Mouse (Mus musculus): ENCODE measurements at regions not wholly inside any gene's neighbourhood (a gene's known extent, or its start where the extent isn't known, plus 50 kb on each side); places are given as distances from the start of the nearest gene placed in this dataset.

DNA sequence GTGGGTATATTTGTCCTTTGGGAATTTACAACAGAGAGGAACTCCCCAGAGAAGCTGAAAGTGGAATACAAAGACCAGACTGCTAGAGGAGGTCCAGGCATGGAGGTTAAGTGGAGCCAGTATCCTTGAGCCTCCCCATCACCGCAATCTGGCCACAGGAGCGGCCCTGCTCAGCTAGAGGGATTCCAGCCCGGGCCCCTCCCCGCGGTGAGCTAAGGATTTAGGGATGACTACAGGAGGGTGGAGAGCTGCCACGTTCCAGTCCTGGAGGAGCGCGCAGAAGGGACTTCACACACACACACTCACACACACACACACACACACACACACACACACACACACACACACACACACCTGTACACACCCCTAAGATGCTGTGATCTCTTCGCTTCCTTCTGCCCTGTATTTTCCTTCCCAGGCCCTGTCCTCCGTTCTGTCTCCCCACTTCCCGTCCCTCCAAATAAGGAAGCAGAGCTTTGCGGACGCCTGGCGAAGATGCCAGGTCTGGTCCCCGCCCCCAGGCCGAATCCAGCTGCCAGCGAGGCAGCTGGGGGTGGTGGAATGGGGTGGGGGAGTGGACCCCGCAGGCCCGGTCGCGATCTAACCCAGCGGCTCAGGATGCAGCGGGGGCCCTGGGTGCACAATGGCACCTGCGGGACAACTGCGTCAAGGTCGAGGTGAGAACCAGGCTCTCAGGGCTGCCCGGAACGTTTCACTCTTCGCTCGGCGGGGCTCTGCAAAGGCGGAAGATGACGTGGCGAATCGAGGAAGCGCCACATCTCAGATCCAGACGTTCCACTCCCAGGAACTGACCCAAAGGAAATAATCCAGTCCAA, 105.3 kb upstream of the Mgme1 start:
- Histone ChIP-seq H3K4me2 (peak overlapping the region; percentile 72), H3K9me3 (ENCODE audit: control insufficient read depth, low read length) (no peaks in the 10 kb centered on the region), H3K9ac (ENCODE audit: low read depth, low read length) (peak overlapping the region; percentile 64), H3K36me3 (ENCODE audit: control insufficient read depth, insufficient read depth, low read length) (no peaks in the 10 kb centered on the region), H3K27ac (ENCODE audit: low read depth, low read length) (peak overlapping the region; percentile 63), H3K4me1 (replicated peaks; ENCODE audit: control insufficient read depth, insufficient read depth, low read length) (peaks cover 13% of the 10 kb centered on the region), H3K4me3 (ENCODE audit: low read depth, low read length) (peak overlapping the region; percentile 60), H3K27me3 (replicated peaks; ENCODE audit: control insufficient read depth, insufficient read depth, low read length) (no peaks in the 10 kb centered on the region)
- WGBS, result 3% methylated on average over 37 of the region's 37 CpGs
- ATAC-seq (replicated peaks; ENCODE audit: low FRiP score) (peak; percentile 64), DNase-seq (ENCODE audit: low spot score) (peak; percentile 78)

DNA sequence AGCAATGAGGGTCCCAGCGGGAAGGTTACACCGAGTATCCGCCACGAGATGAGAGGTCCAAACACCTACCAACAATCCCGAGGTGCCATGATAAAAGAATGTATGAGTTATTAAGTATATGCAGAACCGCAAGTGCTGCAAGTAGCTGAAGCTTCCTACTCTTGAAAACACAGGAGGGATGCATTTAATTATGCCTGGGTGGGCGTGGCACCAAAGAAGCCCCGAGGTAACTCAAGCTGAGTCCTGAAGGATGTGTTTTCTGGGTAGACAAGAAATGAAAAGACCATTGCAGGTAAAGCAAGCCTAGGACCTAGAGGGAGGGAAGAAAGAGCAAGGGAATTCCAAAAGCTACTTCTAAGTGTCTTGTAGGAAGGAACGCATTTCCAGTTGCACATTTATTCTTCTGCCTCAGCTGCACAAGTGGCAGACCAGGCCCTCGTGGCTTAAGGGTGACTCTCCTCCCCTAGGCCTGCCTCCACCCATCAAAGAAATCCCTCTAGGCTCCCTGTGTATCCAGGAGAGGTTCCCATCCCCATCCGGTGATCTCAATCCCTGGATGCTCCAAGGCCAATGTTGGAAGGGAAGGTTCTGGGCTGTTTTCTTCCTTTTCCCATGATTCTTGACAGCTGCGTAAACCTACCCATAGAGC, 104.2 kb upstream of the Mgme1 start:
- Histone ChIP-seq H3K9ac (ENCODE audit: low read depth, low read length) (peak overlapping the region; percentile 28; the same call in 1 of the 2 replicates), H3K27me3 (replicated peaks; ENCODE audit: control insufficient read depth, insufficient read depth, low read length) (no peaks in the 10 kb centered on the region), H3K27ac (ENCODE audit: low read depth, low read length) (peak overlapping the region; percentile 42; the same call in 1 of the 2 replicates), H3K9me3 (ENCODE audit: control insufficient read depth, low read length) (no peaks in the 10 kb centered on the region), H3K4me3 (ENCODE audit: low read depth, low read length) (peak overlapping the region; percentile 60), H3K36me3 (ENCODE audit: control insufficient read depth, insufficient read depth, low read length) (no peaks in the 10 kb centered on the region), H3K4me2 (peak overlapping the region; percentile 72), H3K4me1 (replicated peaks; ENCODE audit: control insufficient read depth, insufficient read depth, low read length) (0 out of 2 replicates have a peak, but pooled peaks cover 7% of the 10 kb centered on the region)
- 38% methylated on average over 12 of the region's 12 CpGs for WGBS
- no peak for DNase-seq (ENCODE audit: low spot score)
- no peak for ATAC-seq (replicated peaks; ENCODE audit: low FRiP score)

DNA sequence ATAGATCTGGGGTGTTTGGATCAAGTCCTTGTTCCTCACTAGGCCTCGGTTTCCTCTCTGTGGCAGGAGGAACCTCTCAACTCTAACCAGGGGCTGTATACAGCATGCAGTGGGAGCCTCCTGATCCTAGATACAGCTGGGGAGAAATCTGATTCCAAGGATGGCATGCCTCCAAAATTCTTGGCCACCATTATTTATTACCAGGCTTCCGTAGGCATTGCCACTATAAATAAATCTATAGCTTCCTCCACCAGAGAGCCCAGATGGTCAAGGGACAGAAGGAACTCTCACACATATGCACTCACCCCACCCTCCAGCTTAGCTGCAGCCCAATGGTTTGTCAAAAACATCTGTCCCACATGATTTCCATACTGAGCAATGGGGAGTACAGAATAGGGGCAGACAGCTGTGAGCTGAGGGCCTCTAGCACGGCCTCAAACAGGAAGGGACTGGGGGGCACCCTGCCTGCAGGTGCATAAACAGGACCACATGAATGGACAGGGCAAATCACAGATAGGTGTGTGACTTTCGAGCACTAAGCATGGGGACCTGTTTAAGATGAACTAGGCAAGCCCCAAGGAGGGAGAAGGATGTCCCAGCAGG, 100.8 kb upstream of the Mgme1 start:
- Histone ChIP-seq H3K27ac (ENCODE audit: low read depth, low read length) (no peak overlapping the region), H3K27me3 (replicated peaks; ENCODE audit: control insufficient read depth, insufficient read depth, low read length) (no peaks in the 10 kb centered on the region), H3K36me3 (ENCODE audit: control insufficient read depth, insufficient read depth, low read length) (no peaks in the 10 kb centered on the region), H3K9ac (ENCODE audit: low read depth, low read length) (no peak overlapping the region), H3K9me3 (ENCODE audit: control insufficient read depth, low read length) (no peaks in the 10 kb centered on the region), H3K4me3 (ENCODE audit: low read depth, low read length) (no peak overlapping the region), H3K4me2 (no peak overlapping the region), H3K4me1 (replicated peaks; ENCODE audit: control insufficient read depth, insufficient read depth, low read length) (peaks cover 19% of the 10 kb centered on the region)
- 73% methylated on average over 4 of the region's 4 CpGs for WGBS
- DNase-seq (ENCODE audit: low spot score) (no peak), ATAC-seq (replicated peaks; ENCODE audit: low FRiP score) (no peak)

DNA sequence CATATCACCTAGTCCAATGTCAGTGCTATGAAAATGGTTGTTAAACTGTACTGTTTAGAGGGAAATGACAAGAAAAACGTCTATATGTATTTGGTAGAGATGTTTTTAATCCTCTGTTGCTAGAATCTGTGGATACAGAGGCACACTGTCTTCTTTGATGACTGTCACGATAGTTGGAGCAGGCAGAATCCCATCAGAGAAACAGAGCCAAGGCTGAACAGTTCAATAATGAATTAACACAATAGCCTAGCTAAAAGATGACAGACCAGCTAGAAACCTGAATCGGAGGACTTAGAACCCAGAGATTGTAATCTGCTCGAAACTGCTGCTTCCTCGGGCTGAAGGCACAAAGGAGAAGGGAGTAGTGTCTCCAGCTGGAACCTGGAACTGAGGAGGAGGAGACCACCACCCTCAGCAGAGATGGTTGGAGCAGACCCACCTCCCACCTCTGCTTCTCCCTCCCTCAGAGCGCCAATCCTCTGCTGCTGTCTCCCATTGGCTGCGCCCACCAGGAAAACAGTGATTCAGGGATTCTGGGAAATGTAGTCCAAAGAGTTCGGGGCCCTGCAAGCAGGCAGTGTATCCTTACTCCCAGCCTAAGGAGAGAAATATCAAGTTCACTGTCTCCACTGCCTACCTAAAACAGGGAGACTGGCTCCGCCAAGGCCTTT, 98.2 kb upstream of the Mgme1 start:
- DNase-seq (ENCODE audit: low spot score) (no peak), ATAC-seq (replicated peaks; ENCODE audit: low FRiP score) (peak; percentile 56)
- no peak overlapping the region for H3K9ac ChIP-seq (ENCODE audit: low read depth, low read length)
- H3K4me3 ChIP-seq (ENCODE audit: low read depth, low read length), result peak overlapping the region; percentile 30
- no peaks in the 10 kb centered on the region for H3K27me3 ChIP-seq (replicated peaks; ENCODE audit: control insufficient read depth, insufficient read depth, low read length)
- peak overlapping the region; percentile 57 for H3K4me2 ChIP-seq
- no peak overlapping the region for H3K27ac ChIP-seq (ENCODE audit: low read depth, low read length)
- H3K36me3 ChIP-seq (ENCODE audit: control insufficient read depth, insufficient read depth, low read length), result no peaks in the 10 kb centered on the region
- no peaks in the 10 kb centered on the region for H3K9me3 ChIP-seq (ENCODE audit: control insufficient read depth, low read length)
- 26% methylated on average over 9 of the region's 9 CpGs for WGBS
- peaks cover 19% of the 10 kb centered on the region for H3K4me1 ChIP-seq (replicated peaks; ENCODE audit: control insufficient read depth, insufficient read depth, low read length)

DNA sequence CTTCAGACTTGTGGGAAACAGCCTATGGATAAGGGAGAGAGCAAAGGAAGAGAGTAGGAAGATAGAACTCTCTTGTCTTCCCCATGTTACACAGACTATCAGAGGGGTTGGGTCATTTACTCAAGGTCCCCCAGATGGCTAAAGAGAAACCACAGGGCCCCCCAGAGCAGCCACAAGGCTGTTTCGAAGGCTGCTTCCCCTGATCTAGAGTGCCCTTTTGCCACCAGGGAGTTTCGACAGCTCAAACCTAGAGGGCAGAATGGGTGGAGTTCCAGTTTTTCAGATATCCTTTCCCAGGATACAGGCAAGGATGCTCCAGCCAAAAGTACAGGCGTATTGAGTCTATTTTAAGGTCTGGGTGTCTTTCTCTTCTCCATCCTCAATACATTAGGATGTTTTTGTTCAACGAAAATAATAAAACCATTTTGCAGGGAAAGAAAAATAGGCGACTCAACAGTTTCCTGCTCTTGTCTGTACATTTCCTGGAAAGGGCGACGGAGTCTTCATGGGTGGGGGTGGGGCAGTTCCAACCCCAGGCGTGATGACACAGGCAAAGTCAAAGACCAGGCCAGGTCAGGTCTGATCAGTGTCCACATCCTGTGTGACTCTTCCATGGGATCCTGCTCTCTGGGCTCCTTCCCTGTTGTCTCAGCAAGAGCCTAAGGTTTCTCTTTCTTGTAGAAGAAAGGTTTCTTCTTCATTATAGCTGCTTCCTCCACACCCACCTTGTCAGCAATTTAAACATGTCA, 96.9 kb upstream of the Mgme1 start:
- H3K27me3 ChIP-seq (replicated peaks; ENCODE audit: control insufficient read depth, insufficient read depth, low read length), result no peaks in the 10 kb centered on the region
- DNase-seq (ENCODE audit: low spot score), result no peak
- H3K4me2 ChIP-seq, result no peak overlapping the region
- H3K4me3 ChIP-seq (ENCODE audit: low read depth, low read length), result no peak overlapping the region
- no peak overlapping the region for H3K9ac ChIP-seq (ENCODE audit: low read depth, low read length)
- H3K27ac ChIP-seq (ENCODE audit: low read depth, low read length), result no peak overlapping the region
- no peaks in the 10 kb centered on the region for H3K36me3 ChIP-seq (ENCODE audit: control insufficient read depth, insufficient read depth, low read length)
- 48% methylated on average over 8 of the region's 8 CpGs for WGBS
- ATAC-seq (replicated peaks; ENCODE audit: low FRiP score), result no peak
- H3K4me1 ChIP-seq (replicated peaks; ENCODE audit: control insufficient read depth, insufficient read depth, low read length), result peaks cover 29% of the 10 kb centered on the region
- no peaks in the 10 kb centered on the region for H3K9me3 ChIP-seq (ENCODE audit: control insufficient read depth, low read length)

DNA sequence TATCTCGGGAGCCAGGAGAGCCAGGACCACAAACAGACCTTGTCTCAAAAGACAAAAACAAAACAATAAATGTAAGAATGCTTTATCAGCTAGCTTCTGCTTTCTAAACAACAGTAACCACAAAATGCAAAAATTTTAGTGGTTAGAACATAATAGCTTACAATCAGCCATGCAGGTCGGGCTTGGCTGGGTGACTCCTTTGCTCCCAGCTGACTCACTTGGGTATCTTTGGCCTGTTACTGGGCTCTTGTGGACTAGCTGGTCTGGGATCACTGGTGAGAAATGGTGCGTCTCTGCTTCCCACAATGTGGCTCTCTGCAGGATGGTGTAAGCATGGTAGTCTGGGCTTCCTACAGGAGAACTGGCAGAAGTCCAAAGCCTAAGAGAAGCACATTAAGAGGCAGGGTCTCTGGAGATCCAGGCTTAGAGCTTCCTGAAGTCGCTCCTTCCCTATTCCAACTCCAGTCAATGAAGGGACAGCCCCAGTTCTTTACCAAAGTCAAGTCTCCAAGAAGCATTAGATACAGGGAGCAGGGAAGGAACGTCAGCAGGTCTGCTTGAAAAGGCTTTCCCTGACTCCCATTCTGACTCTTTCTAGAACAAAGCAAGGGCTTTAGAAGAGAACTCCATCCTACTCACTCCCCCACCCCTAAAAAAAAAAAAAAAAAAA, 96.0 kb upstream of the Mgme1 start:
- no peaks in the 10 kb centered on the region for H3K9me3 ChIP-seq (ENCODE audit: control insufficient read depth, low read length)
- H3K4me3 ChIP-seq (ENCODE audit: low read depth, low read length), result no peak overlapping the region
- H3K4me1 ChIP-seq (replicated peaks; ENCODE audit: control insufficient read depth, insufficient read depth, low read length), result peaks cover 29% of the 10 kb centered on the region
- no peak overlapping the region for H3K9ac ChIP-seq (ENCODE audit: low read depth, low read length)
- H3K27ac ChIP-seq (ENCODE audit: low read depth, low read length), result no peak overlapping the region
- no peak for DNase-seq (ENCODE audit: low spot score)
- no peak for ATAC-seq (replicated peaks; ENCODE audit: low FRiP score)
- H3K27me3 ChIP-seq (replicated peaks; ENCODE audit: control insufficient read depth, insufficient read depth, low read length), result no peaks in the 10 kb centered on the region
- no peak overlapping the region for H3K4me2 ChIP-seq
- 79% methylated on average over 5 of the region's 5 CpGs for WGBS
- H3K36me3 ChIP-seq (ENCODE audit: control insufficient read depth, insufficient read depth, low read length), result no peaks in the 10 kb centered on the region

DNA sequence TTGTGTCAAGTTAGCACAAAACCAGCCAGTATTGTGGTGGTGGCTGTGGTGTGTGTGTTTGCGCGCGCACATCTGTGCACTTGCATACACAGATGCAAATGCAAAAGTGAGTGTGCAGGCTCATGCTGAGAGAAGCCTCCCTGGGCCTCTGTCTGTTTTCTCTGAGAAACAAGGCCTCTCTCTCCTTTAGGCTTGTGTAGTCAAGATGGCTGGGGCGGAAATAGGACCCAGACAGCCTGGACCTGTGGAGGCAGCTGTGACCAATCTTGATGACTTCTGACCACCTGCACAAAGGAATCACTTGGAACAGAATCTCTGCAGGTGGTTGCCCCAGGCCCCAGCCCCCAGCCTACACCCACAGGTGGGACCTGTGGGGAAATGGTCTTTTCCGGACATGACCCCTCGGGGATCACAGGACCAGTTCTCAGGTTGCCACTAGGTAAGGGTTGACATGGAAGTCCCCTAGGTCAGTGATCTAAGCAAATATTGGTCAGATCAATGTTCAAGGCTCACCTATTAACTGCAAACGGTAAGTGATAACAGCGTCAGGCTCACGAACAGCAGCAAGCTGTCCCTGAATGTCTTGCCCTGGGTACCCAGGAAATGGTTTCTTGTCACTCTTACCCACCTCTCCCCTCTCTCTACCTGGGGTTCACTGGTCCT, 93.8 kb upstream of the Mgme1 start:
- no peaks in the 10 kb centered on the region for H3K27me3 ChIP-seq (replicated peaks; ENCODE audit: control insufficient read depth, insufficient read depth, low read length)
- no peaks in the 10 kb centered on the region for H3K9me3 ChIP-seq (ENCODE audit: control insufficient read depth, low read length)
- peaks cover 29% of the 10 kb centered on the region for H3K4me1 ChIP-seq (replicated peaks; ENCODE audit: control insufficient read depth, insufficient read depth, low read length)
- H3K4me3 ChIP-seq (ENCODE audit: low read depth, low read length), result no peak overlapping the region
- H3K27ac ChIP-seq (ENCODE audit: low read depth, low read length), result peak overlapping the region; percentile 59; the same call in 1 of the 2 replicates
- H3K9ac ChIP-seq (ENCODE audit: low read depth, low read length), result no peak overlapping the region
- peak overlapping the region; percentile 28 for H3K4me2 ChIP-seq
- DNase-seq (ENCODE audit: low spot score) (no peak), ATAC-seq (replicated peaks; ENCODE audit: low FRiP score) (peak; percentile 21)
- no peaks in the 10 kb centered on the region for H3K36me3 ChIP-seq (ENCODE audit: control insufficient read depth, insufficient read depth, low read length)
- 68% methylated on average over 9 of the region's 9 CpGs for WGBS

Data from liver, embryonic 11.5 days (tissue).